Mouse (Mus musculus): ENCODE data around the gene Vgll3.

DNA sequence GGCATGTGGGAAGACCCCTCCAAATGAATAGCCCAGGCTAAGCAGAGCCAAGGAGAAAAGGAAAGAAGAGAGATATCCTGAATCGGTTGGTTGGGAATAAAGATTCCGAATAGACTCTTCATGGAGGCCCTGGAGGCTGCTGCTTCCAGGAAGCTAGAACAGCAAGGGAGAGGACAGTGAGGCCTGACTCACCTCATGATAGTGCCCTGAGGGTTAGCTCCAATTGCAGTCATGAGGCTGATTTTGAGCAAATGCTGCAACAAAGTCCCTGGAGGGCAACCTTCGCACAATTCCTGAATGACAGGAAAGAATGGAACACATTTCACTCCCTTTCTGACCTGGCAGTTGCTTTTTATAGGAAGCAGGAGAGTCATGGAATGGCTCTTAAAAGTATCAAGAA is 19.7 kb downstream of the Vgll3 start:
- TF ChIP-seq EP300 (IDR thresholded peaks at IDR 0.05; ENCODE audit: insufficient read depth, low read depth, low read length), result no peak
- TF ChIP-seq CTCF (IDR thresholded peaks at IDR 0.05; ENCODE audit: low read depth, low read length), result no peak
- TF ChIP-seq POLR2A (IDR thresholded peaks at IDR 0.05; ENCODE audit: insufficient read depth, low read length), result no peak
